7 mouse cellular contexts compared by ENCODE assay signal in genomic region chr14:34201231-34202035, GRCm38 (mm10). TPM values are rescaled to one million over a fixed set of nuclear protein-coding genes. Genes with fewer than 3 reads are reported as not detected.
DNase-seq lines count a peak whose midpoint lies in the region; ATAC-seq and TF ChIP-seq lines count a peak whose summit lies in the region.

Gene Gprin2 (minus strand): TSS chr14:34201653.

- peaks cover 25% of the 10 kb centered on the region for H3K4me1 ChIP-seq in E14TG2a.4 (replicated peaks; ENCODE audit: low read depth, low read length)
- H3K4me1 ChIP-seq in limb, embryonic 10.5 days, result peaks cover 20% of the 10 kb centered on the region
- H3K4me1 ChIP-seq in midbrain, embryonic 11.5 days (ENCODE audit: control insufficient read depth, insufficient read depth, low read length), result peaks cover 2% of the 10 kb centered on the region; the same call in 1 of the 2 replicates
- H3K4me1 ChIP-seq in testis, adult 2 months (ENCODE audit: control insufficient read depth, insufficient read depth, low read length), result peaks cover 5% of the 10 kb centered on the region

- TF ChIP-seq CTCF in E14TG2a.4 (conservative IDR thresholded peaks at IDR 0.05; ENCODE audit: low read length), result no peak
- no peak for TF ChIP-seq CTCF in testis, adult 2 months (IDR thresholded peaks at IDR 0.05; ENCODE audit: control insufficient read depth, insufficient read depth, insufficient replicate concordance, low read depth, low read length)

- intact Hi-C loops in heart, postnatal 36 days (cut with DNase I), result no loop called here

- peaks cover 77% of the 10 kb centered on the region for H3K27me3 ChIP-seq in E14TG2a.4 (ENCODE audit: insufficient read depth, low read length)
- peaks cover 51% of the 10 kb centered on the region for H3K27me3 ChIP-seq in limb, embryonic 10.5 days (ENCODE audit: low read depth, poor library complexity, severe bottlenecking)
- 0 out of 2 replicates have a peak, but pooled peaks cover 2% of the 10 kb centered on the region for H3K27me3 ChIP-seq in midbrain, embryonic 11.5 days (ENCODE audit: control insufficient read depth, insufficient read depth, low read length)
- no peaks in the 10 kb centered on the region for H3K27me3 ChIP-seq in testis, adult 2 months (ENCODE audit: control insufficient read depth, insufficient read depth, low read length)

- H3K36me3 ChIP-seq in E14TG2a.4 (ENCODE audit: insufficient read depth, low read length), result no peaks in the 10 kb centered on the region
- no peaks in the 10 kb centered on the region for H3K36me3 ChIP-seq in limb, embryonic 10.5 days
- no peaks in the 10 kb centered on the region for H3K36me3 ChIP-seq in midbrain, embryonic 11.5 days (ENCODE audit: control insufficient read depth, insufficient read depth, low read length)
- no peaks in the 10 kb centered on the region for H3K36me3 ChIP-seq in testis, adult 2 months (ENCODE audit: control insufficient read depth, insufficient read depth, low read length)

- H3K9me3 ChIP-seq in E14TG2a.4 (ENCODE audit: low read length), result no peaks in the 10 kb centered on the region
- no peaks in the 10 kb centered on the region for H3K9me3 ChIP-seq in limb, embryonic 10.5 days (replicated peaks)
- no peaks in the 10 kb centered on the region for H3K9me3 ChIP-seq in midbrain, embryonic 11.5 days (ENCODE audit: control insufficient read depth, low read length)

- H3K4me3 ChIP-seq in E14TG2a.4 (replicated peaks; ENCODE audit: low read length), result peak within 1 kb of the TSS; percentile 91
- peak within 1 kb of the TSS; percentile 80 for H3K4me3 ChIP-seq in limb, embryonic 10.5 days
- H3K4me3 ChIP-seq in midbrain, embryonic 11.5 days (ENCODE audit: low read depth, low read length), result peak within 1 kb of the TSS; percentile 72
- H3K4me3 ChIP-seq in testis, adult 2 months (ENCODE audit: control insufficient read depth, low read depth, low read length), result peak within 1 kb of the TSS; percentile 81

- WGBS in limb, embryonic 10.5 days, result 3% methylated on average over 47 of the region's 52 CpGs
- WGBS in midbrain, embryonic 11.5 days, result 2% methylated on average over 44 of the region's 52 CpGs

- H3K4me2 ChIP-seq in midbrain, embryonic 11.5 days, result peak within 1 kb of the TSS; percentile 96

- DNase-seq in B cell, adult 2 months, result peak; percentile 25
- peak; percentile 8 to 10 for DNase-seq in heart, postnatal 36 days
- peak; percentile 62 for DNase-seq in limb, embryonic 10.5 days (ENCODE audit: low spot score)
- DNase-seq in midbrain, embryonic 11.5 days (ENCODE audit: low spot score, missing footprints), result peak; percentile 91

- TF ChIP-seq POLR2A in testis, adult 2 months (IDR thresholded peaks at IDR 0.05; ENCODE audit: control insufficient read depth, low read depth, low read length), result no peak

- ATAC-seq in common myeloid progenitor, adult 5-6 weeks (replicated peaks; ENCODE audit: low read depth, poor library complexity, severe bottlenecking), result peak; percentile 76
- peak; percentile 78 for ATAC-seq in midbrain, embryonic 11.5 days (ENCODE audit: low FRiP score)

- H3K9ac ChIP-seq in midbrain, embryonic 11.5 days (ENCODE audit: low read length), result peak within 1 kb of the TSS; percentile 62

- H3K27ac ChIP-seq in limb, embryonic 10.5 days, result peak within 1 kb of the TSS; percentile 65
- no peak within 1 kb of the TSS for H3K27ac ChIP-seq in midbrain, embryonic 11.5 days (ENCODE audit: low read depth, low read length)
- no peak within 1 kb of the TSS for H3K27ac ChIP-seq in testis, adult 2 months (ENCODE audit: control insufficient read depth, insufficient read depth, low read depth, low read length)

RNA-seq across cellular contexts. Expression of gene Gprin2, which starts in this region (rescaled TPM):
- total RNA-seq in common myeloid progenitor, adult 5-6 weeks (2017), result not detected in 2 replicates
- total RNA-seq in heart, postnatal 36 days (2021), result under 1 TPM; 0.08 to 0.17 TPM
- 0.43 TPM in 2 replicates for polyA plus RNA-seq in limb, embryonic 10.5 days (2016; fragmentation: Nextera tagmentation; extraction: Ambion mirVana)
- 0.39 and 0.60 TPM in 2 replicates for polyA plus RNA-seq in midbrain, embryonic 11.5 days (2014; fragmentation: Nextera tagmentation; extraction: Ambion mirVana)
- 0.08 and 0.26 TPM in 2 replicates for polyA plus RNA-seq in testis, adult 2 months (2012; rRNA removed)

Comparison
In these comparisons a context has a peak if more than half of its experiments do, and no peak if none do; other contexts are left out.
1. Peak in ATAC-seq in common myeloid progenitor, adult 5-6 weeks; RNA of the gene not detected or under 1 TPM.
2. Peak in DNase-seq in heart, postnatal 36 days; RNA of the gene not detected or under 1 TPM.
3. Peak in DNase-seq, H3K4me3 ChIP-seq and H3K27ac ChIP-seq in limb, embryonic 10.5 days; RNA of the gene not detected or under 1 TPM.
4. Peak in DNase-seq, ATAC-seq, H3K4me3 ChIP-seq, H3K9ac ChIP-seq and H3K4me2 ChIP-seq in midbrain, embryonic 11.5 days; RNA of the gene not detected or under 1 TPM.
5. DNase-seq: peak in every context shown above with its lines; median percentile 91 in midbrain, embryonic 11.5 days; 62 in limb, embryonic 10.5 days; 25 in B cell, adult 2 months; 9 in heart, postnatal 36 days.